Mouse (Mus musculus) activated CD4-positive, CD25-positive, alpha-beta regulatory T cell, adult 9 weeks (primary cell): ENCODE results near the gene Rhbg. TPM values are rescaled to one million over a fixed set of nuclear protein-coding genes. Genes with fewer than 3 reads are reported as not detected.

Experiments used
- polyA plus RNA-seq: library from polyadenylated mRNA; unstranded; fragments of 100-300 nt; shearing (Covaris generic); gene quantifications from one replicate; pipeline ENCODE4 v1.2.1, GENCODE M21; 2017

The Rhbg gene
- polyA plus RNA-seq = not detected

GRCm38 (mm10) chr3:88254268-88254926, at the start of gene Rhbg:
Gene Rhbg, minus strand, starts transcription at chr3:88254709.

GRCm38 (mm10) chr3:88296561-88297318, 42.2 kb upstream of the Rhbg start, which contains the start of the genes Tsacc and Cct3:
Gene Tsacc, minus strand, starts transcription at chr3:88296999.
Gene Cct3, plus strand, starts transcription at chr3:88297116.

GRCm38 (mm10) chr3:88287110-88287509, 32.6 kb upstream of the Rhbg start, which contains the start of gene Gm38392:
Gene Gm38392, minus strand, starts transcription at chr3:88287210.

Other genes starting within 250 kb of the Rhbg start
- gene Hapln2, start 227.1 kb downstream of the Rhbg start, polyA plus RNA-seq = not detected
- 30.5 TPM for gene Gpatch4, start 211.6 kb downstream of the Rhbg start, polyA plus RNA-seq
- 102 TPM for gene Naxe, start 196.2 kb downstream of the Rhbg start, polyA plus RNA-seq
- not detected for gene Ttc24, start 176.4 kb downstream of the Rhbg start, polyA plus RNA-seq
- gene Iqgap3, start 172.7 kb downstream of the Rhbg start, polyA plus RNA-seq = 0.97 TPM
- 27.2 TPM for gene Mef2d, start 112.3 kb downstream of the Rhbg start, polyA plus RNA-seq
- not detected for gene Gm38392, start 32.5 kb upstream of the Rhbg start, polyA plus RNA-seq
- gene Tsacc, start 42.3 kb upstream of the Rhbg start, polyA plus RNA-seq = 11.0 TPM
- 376 TPM for gene Cct3, start 42.4 kb upstream of the Rhbg start, polyA plus RNA-seq
- 422 TPM for gene Glmp, start 70.3 kb upstream of the Rhbg start, polyA plus RNA-seq
- 1.4 TPM for gene Tmem79, start 81.4 kb upstream of the Rhbg start, polyA plus RNA-seq
- gene Smg5, start 81.6 kb upstream of the Rhbg start, polyA plus RNA-seq = 53.1 TPM
- gene Paqr6, start 109.9 kb upstream of the Rhbg start, polyA plus RNA-seq = not detected
- not detected for gene Bglap3, start 118.0 kb upstream of the Rhbg start, polyA plus RNA-seq
- not detected for gene Bglap2, start 124.0 kb upstream of the Rhbg start, polyA plus RNA-seq
- not detected for gene Bglap, start 129.8 kb upstream of the Rhbg start, polyA plus RNA-seq
- gene Pmf1, start 155.6 kb upstream of the Rhbg start, polyA plus RNA-seq = 34.7 TPM
- gene Slc25a44, start 170.4 kb upstream of the Rhbg start, polyA plus RNA-seq = 21.2 TPM
- 33.9 TPM for gene Sema4a, start 206.5 kb upstream of the Rhbg start, polyA plus RNA-seq